Mouse (Mus musculus) stomach, embryonic 14.5 days (tissue): ENCODE measurements at regions not wholly inside any gene's neighbourhood (a gene's known extent, or its start where the extent isn't known, plus 50 kb on each side); places are given as distances from the start of the nearest gene placed in this dataset.

ENCODE experiments used
- ATAC-seq: fragments of 200-750 bp; cut with Nextera tagmentation; 2 replicates; pipeline ENCODE4 v1.8.0; 2017; ENCODE audit warnings: low read depth, moderate TSS enrichment; ENCODE audit not compliant: insufficient number of reproducible peaks, insufficient read depth, low FRiP score
- H3K27ac ChIP-seq: fragments of 300-500 bp; sonication (generic); 2 replicates; pipeline ENCODE4 v1.5.1; 2014; ENCODE audit warnings: mild to moderate bottlenecking, low read length, moderate library complexity, mixed read lengths
- H3K27me3 ChIP-seq: fragments of 300-500 bp; sonication (generic); 2 replicates; pipeline ENCODE4 v1.6.1; 2014; ENCODE audit warnings: low read length, control low read depth, mixed read lengths; ENCODE audit not compliant: control insufficient read depth, insufficient read depth
- H3K36me3 ChIP-seq: fragments of 300-500 bp; sonication (generic); 2 replicates; pipeline ENCODE4 v1.6.1; 2014; ENCODE audit warnings: mild to moderate bottlenecking, control low read depth, low read length, moderate library complexity, mixed read lengths; ENCODE audit not compliant: control insufficient read depth, insufficient read depth
- H3K4me1 ChIP-seq: fragments of 300-500 bp; sonication (generic); 2 replicates; pipeline ENCODE4 v1.6.1; 2014; ENCODE audit warnings: low read length, control low read depth, mixed read lengths; ENCODE audit not compliant: control insufficient read depth, insufficient read depth
- H3K4me2 ChIP-seq: fragments of 300-500 bp; sonication (generic); replicated peaks from 2 replicates; pipeline ENCODE4 v1.6.1; 2014; ENCODE audit warnings: low read depth, low read length, control low read depth
- H3K4me3 ChIP-seq: fragments of 300-500 bp; sonication (generic); 2 replicates; pipeline ENCODE4 v1.5.1; 2014; ENCODE audit warnings: low read depth, low read length, control low read depth
- H3K9ac ChIP-seq: fragments of 300-500 bp; sonication (generic); replicated peaks from 2 replicates; pipeline ENCODE4 v1.6.1; 2014; ENCODE audit warnings: low read depth, mild to moderate bottlenecking, control low read depth, low read length, moderate library complexity, mixed read lengths
- H3K9me3 ChIP-seq: fragments of 300-500 bp; sonication (generic); 2 replicates; pipeline ENCODE4 v1.6.1; 2016; ENCODE audit warnings: low read depth, low read length, control low read depth; ENCODE audit not compliant: control insufficient read depth
- WGBS: fragments of 180-500 bp; shearing (Covaris S2); extraction: QIAGEN DNeasy Blood & Tissue Kit; methylation state at CpG from one replicate; pipeline ENCODE4 v1.1.7; 2014; 5-methylcytosine and 5-hydroxymethylcytosine counted together

DNA sequence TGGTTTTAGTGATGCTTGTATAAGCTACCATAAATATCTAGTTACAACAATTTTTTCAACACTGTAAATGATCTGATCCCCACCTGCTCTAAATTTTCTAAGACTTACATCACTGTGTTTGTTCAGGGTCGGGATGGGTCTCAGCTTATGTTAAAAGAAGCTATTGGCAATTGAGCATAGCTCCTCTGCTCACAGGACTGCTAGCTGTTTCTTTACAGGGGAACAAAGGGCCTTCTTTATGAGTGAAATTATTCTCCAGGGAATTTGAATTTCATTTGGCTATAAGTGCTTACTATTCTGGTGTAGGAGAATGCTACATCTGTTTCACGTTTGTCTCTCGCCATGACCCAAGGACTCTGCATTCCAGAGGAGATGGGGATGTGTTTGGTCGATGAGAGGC, 255.6 kb upstream of the Ccdc54 start:
- 68% methylated on average over 4 of the region's 4 CpGs for WGBS
- no peaks in the 10 kb centered on the region for H3K9me3 ChIP-seq
- no peak overlapping the region for H3K4me3 ChIP-seq
- no peak overlapping the region for H3K4me2 ChIP-seq
- H3K36me3 ChIP-seq = no peaks in the 10 kb centered on the region
- H3K27me3 ChIP-seq = no peaks in the 10 kb centered on the region
- ATAC-seq = no peak
- H3K9ac ChIP-seq = no peak overlapping the region
- H3K4me1 ChIP-seq = no peaks in the 10 kb centered on the region
- no peak overlapping the region for H3K27ac ChIP-seq

DNA sequence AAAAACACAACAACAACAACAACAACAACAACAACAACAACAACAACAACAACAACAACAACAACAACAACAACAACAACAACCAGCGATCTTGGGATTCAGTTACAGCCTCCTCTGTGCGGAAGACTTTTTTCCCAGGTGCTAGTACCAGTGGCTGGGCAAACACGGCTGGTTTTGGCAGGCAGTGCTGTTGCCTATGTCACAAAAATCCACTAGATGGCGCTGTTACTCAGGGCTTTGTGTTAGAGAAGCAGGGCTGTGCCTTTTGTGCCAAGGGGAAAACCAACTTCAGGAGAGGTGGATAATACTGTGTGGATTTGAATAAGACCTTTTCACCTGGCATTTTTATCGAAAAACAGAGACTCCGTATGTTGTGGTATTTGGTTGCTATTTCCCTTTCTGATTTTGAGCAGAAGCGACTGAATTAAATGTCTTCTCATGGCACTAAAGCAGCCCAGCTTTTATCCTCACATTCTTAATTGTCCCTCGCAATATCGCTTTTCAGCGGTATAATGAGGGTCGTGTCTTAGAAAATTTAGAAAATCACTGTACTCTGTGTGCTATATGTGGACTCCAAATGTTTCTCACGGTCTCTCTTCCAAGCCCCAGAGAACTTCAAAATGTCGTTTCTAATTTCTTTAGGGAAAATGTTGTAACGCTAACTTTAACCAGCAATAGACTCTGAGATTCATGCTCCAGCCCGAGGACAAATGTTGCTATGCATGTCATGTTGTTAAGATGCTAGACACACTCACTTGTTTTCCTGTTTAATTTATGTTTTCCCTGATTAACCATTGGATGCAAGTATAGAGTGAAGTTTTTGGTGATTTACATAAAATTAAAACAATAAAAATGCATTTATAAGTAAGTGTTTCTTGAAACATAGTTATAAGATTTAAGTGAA, 251.0 kb upstream of the Ccdc54 start:
- ATAC-seq = peak; percentile 67
- no peaks in the 10 kb centered on the region for H3K4me1 ChIP-seq
- no peaks in the 10 kb centered on the region for H3K27me3 ChIP-seq
- no peak overlapping the region for H3K27ac ChIP-seq
- H3K9ac ChIP-seq = no peak overlapping the region
- no peaks in the 10 kb centered on the region for H3K36me3 ChIP-seq
- H3K4me3 ChIP-seq = no peak overlapping the region
- H3K4me2 ChIP-seq = no peak overlapping the region
- 51% methylated on average over 15 of the region's 15 CpGs for WGBS
- H3K9me3 ChIP-seq = no peaks in the 10 kb centered on the region

DNA sequence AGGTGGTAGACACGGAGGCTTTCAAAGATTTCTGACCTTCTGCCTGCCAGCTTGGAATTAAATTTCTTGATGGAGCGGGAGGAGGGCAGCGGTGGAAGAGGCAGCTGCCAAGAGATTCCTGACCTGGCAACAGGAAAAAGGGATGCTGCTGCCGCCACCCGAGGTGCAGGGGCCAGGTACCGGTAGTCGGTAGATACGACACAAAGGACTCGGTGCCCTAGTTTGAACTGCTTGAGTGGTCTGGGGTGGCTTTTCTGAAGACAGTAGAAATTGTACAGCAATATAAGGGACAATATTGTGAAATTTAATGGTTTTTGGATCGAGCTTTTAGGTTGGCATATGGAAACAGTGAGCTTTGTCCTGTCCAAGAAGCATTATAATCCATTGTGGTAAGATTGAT, 250.3 kb upstream of the Ccdc54 start:
- H3K4me3 ChIP-seq = no peak overlapping the region
- H3K27ac ChIP-seq = no peak overlapping the region
- H3K36me3 ChIP-seq = no peaks in the 10 kb centered on the region
- WGBS = 63% methylated on average over 10 of the region's 10 CpGs
- no peaks in the 10 kb centered on the region for H3K27me3 ChIP-seq
- H3K9me3 ChIP-seq = no peaks in the 10 kb centered on the region
- no peak overlapping the region for H3K9ac ChIP-seq
- no peak for ATAC-seq
- H3K4me2 ChIP-seq = no peak overlapping the region
- no peaks in the 10 kb centered on the region for H3K4me1 ChIP-seq

DNA sequence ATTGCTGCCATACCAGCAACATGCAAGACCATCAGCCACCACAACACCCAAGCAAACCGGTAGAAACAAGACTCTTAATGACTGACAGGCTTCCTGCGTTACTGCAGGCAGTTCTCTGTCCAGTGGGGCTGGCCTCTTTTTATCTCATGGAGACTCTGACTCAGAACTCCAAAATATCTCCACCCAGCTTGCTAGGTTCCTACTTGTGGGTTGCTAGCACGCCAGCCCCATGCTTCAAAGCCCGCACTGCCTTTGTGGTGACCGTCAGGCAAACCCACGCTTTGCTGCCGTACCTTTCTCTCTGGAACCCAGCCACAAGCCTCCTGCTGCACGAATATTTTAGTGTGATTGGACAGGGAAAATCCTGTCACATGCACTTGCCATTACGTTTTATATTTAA, 248.7 kb upstream of the Ccdc54 start:
- Histone ChIP-seq H3K9ac (no peak overlapping the region), H3K9me3 (no peaks in the 10 kb centered on the region), H3K36me3 (no peaks in the 10 kb centered on the region), H3K27me3 (no peaks in the 10 kb centered on the region), H3K4me3 (no peak overlapping the region), H3K4me2 (no peak overlapping the region), H3K27ac (no peak overlapping the region), H3K4me1 (no peaks in the 10 kb centered on the region)
- 76% methylated on average over 9 of the region's 9 CpGs for WGBS
- ATAC-seq = no peak

DNA sequence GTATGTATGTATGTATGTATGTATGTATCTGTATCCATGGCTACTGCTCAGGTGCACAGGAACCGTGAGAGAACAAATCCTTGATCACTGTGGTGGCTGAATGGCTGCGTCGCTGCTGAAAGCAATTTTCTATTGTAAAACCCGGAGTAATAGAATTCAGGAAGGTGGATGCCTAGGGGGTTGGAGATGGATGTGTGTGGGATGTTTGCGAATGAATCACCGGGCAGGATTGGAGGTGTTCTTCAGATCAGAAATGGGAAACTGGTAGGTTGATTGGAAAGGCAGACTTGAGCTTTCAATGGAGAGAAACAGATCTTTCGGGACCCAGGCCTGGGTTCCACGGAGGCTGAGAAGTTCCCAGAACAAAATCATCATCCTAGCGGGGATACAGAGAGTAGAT, 246.5 kb upstream of the Ccdc54 start:
- Histone ChIP-seq H3K36me3 (no peaks in the 10 kb centered on the region), H3K27ac (no peak overlapping the region), H3K4me1 (no peaks in the 10 kb centered on the region), H3K27me3 (no peaks in the 10 kb centered on the region), H3K4me3 (no peak overlapping the region), H3K9me3 (no peaks in the 10 kb centered on the region), H3K4me2 (no peak overlapping the region), H3K9ac (no peak overlapping the region)
- WGBS = 85% methylated on average over 9 of the region's 9 CpGs
- no peak for ATAC-seq

DNA sequence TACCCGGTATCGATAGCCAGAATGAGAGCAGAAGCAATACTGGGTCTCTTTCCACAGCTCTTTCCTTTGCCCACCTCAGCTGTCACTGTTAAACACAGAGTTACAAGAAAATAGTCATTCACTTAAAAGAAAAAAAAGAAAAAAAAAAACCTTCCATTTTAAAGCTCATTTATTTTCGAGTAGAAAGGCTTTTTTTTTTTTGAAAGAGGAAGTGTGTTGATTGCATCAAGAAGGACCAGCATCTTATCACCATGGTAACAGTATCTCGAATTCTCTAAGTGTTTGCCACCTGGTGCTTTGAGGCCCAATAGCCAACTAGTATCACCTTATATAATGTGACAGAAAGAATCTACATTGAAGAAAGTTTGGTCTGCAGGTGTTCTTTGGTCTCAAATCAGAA, 245.5 kb upstream of the Ccdc54 start:
- Histone ChIP-seq H3K27ac (no peak overlapping the region), H3K27me3 (no peaks in the 10 kb centered on the region), H3K4me3 (no peak overlapping the region), H3K36me3 (no peaks in the 10 kb centered on the region), H3K9ac (no peak overlapping the region), H3K9me3 (no peaks in the 10 kb centered on the region), H3K4me2 (no peak overlapping the region), H3K4me1 (no peaks in the 10 kb centered on the region)
- WGBS = 68% methylated on average over 4 of the region's 4 CpGs
- ATAC-seq = no peak

DNA sequence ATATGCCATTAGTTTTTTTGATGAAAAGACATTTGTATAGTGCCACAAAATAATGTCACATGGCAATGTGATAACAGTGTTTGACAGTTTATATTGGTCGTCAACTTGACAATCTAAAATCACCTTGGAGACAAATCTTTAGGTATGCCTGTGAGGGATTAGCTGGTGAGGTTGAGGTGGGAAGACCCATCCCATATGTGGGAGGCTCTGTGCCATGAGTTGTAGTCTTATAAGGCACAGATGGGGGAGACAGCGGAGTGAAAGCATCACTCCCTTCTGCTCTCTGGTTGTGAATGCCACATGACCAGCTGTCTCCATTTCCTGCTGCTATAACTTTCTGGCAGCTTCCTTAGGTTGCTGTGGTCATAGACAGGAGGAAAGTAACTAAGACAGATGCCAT, 242.4 kb upstream of the Ccdc54 start:
- Histone ChIP-seq H3K4me3 (no peak overlapping the region), H3K27ac (no peak overlapping the region), H3K9ac (no peak overlapping the region), H3K4me1 (no peaks in the 10 kb centered on the region), H3K27me3 (no peaks in the 10 kb centered on the region), H3K36me3 (no peaks in the 10 kb centered on the region), H3K9me3 (no peaks in the 10 kb centered on the region), H3K4me2 (no peak overlapping the region)
- WGBS = 84% methylated on average over 2 of the region's 2 CpGs
- ATAC-seq = no peak

DNA sequence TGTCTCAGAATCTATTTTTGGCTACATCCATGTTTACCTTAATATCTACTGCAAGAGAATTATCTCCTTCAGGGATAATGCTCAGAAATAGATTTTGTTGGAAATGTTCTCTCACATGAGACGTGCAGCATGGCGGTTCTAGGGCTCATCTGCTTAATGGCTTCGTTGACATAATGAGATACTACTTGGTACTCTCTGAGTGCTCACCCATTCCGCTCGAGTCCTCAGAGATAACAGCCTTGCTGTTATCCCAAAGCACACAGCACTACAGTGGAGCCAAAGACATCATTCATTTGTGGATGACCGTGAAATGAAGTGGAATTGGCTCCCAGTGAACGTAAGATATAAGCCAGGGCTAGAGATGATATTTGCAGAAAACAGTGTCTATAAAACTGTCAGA, 231.4 kb upstream of the Ccdc54 start:
- Histone ChIP-seq H3K9me3 (no peaks in the 10 kb centered on the region), H3K9ac (no peak overlapping the region), H3K36me3 (no peaks in the 10 kb centered on the region), H3K4me2 (no peak overlapping the region), H3K4me3 (no peak overlapping the region), H3K27me3 (no peaks in the 10 kb centered on the region), H3K27ac (no peak overlapping the region), H3K4me1 (no peaks in the 10 kb centered on the region)
- no peak for ATAC-seq
- 43% methylated on average over 7 of the region's 7 CpGs for WGBS

DNA sequence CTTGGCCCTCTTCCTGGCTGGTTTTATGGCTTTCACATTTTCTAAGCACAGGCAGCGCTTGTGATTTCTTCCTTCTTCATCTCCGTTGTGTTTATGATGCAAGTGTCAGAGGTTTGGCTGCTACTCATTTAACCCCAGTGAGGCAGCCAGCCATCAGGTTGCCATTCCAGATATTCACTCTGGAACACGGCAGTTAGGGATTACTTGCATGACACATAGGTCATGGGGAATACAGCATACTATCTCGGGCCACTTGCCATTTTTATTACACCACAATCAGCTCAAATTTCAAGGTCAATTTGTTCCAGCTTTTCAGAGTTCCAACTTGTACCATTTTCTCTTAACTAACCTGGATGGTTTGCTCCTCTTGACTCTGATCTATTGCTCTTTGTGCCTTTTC, 223.7 kb upstream of the Ccdc54 start:
- H3K4me1 ChIP-seq = no peaks in the 10 kb centered on the region
- no peak overlapping the region for H3K27ac ChIP-seq
- no peaks in the 10 kb centered on the region for H3K9me3 ChIP-seq
- no peak overlapping the region for H3K4me3 ChIP-seq
- WGBS = 26% methylated on average over 4 of the region's 4 CpGs
- no peak overlapping the region for H3K9ac ChIP-seq
- no peak for ATAC-seq
- no peaks in the 10 kb centered on the region for H3K36me3 ChIP-seq
- H3K4me2 ChIP-seq = no peak overlapping the region
- H3K27me3 ChIP-seq = no peaks in the 10 kb centered on the region
